Mouse (Mus musculus) testis, adult 2 months (tissue): ENCODE measurements around the gene Gm10061.

Experiments used
- CTCF ChIP-seq: fragments of 200-500 bp; IDR thresholded peaks from 2 replicates; pipeline ENCODE4 v1.5.1; 2012; ENCODE audit warnings: low read depth, mild to moderate bottlenecking, inconsistent platforms, low read length, moderate library complexity; ENCODE audit not compliant: control insufficient read depth, insufficient read depth, insufficient replicate concordance
- POLR2A ChIP-seq: fragments of 200-500 bp; IDR thresholded peaks from 2 replicates; pipeline ENCODE4 v1.6.1; 2012; ENCODE audit warnings: low read depth, mild to moderate bottlenecking, inconsistent platforms, low read length, moderate library complexity; ENCODE audit not compliant: control insufficient read depth

DNA sequence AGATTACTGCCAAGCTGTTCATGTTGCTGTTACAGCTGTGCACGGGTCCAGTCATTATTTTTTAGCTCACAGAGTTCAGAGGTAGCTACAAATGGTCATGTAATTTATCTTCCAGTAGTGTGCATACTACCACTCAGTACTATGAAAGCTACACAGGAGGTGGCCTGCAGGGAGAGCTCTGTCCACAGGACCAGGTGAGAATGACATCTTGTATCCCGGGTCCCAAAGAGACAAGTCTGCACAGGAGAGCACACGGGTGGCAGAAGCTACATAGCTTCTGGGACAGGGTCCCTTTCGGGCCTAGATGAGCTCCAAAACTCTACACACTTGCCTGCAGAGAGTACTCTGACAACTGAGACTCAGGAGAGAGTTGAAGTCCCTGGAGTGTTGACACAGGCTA lies 37.7 kb downstream of the Gm10061 start:
- TF ChIP-seq POLR2A (no peak), CTCF (no peak)
